Mouse (Mus musculus) stomach, postnatal 0 days (tissue): ENCODE measurements at regions not wholly inside any gene's neighbourhood (a gene's known extent, or its start where the extent isn't known, plus 50 kb on each side); places are given as distances from the start of the nearest gene placed in this dataset.

Experiments
- ATAC-seq: fragments of 200-750 bp; cut with Nextera tagmentation; 2 replicates; pipeline ENCODE4 v1.8.0; 2017; ENCODE audit not compliant: low FRiP score, low TSS enrichment
- DNase-seq: peaks from one replicate; pipeline ENCODE4 v3.0.0-alpha.2; 2016; ENCODE audit warnings: low spot score
- H3K27ac ChIP-seq: fragments of 300-500 bp; sonication (generic); replicated peaks from 2 replicates; pipeline ENCODE4 v1.5.1; 2014; ENCODE audit warnings: mild to moderate bottlenecking, control low read depth
- H3K27me3 ChIP-seq: fragments of 300-500 bp; sonication (generic); 2 replicates; pipeline ENCODE4 v1.6.1; 2014; ENCODE audit warnings: low read length; ENCODE audit not compliant: control insufficient read depth, insufficient read depth
- H3K36me3 ChIP-seq: fragments of 300-500 bp; sonication (generic); 2 replicates; pipeline ENCODE4 v1.6.1; 2014; ENCODE audit warnings: low read length, mixed read lengths; ENCODE audit not compliant: control insufficient read depth, insufficient read depth
- H3K4me1 ChIP-seq: fragments of 300-500 bp; sonication (generic); replicated peaks from 2 replicates; pipeline ENCODE4 v1.6.1; 2014; ENCODE audit warnings: antibody characterized with exemption; ENCODE audit not compliant: control insufficient read depth, insufficient read depth
- H3K4me2 ChIP-seq: fragments of 300-500 bp; sonication (generic); replicated peaks from 2 replicates; pipeline ENCODE4 v1.6.1; 2014; ENCODE audit warnings: low read depth, mild to moderate bottlenecking, control low read depth, moderate library complexity
- H3K4me3 ChIP-seq: fragments of 300-500 bp; sonication (generic); 2 replicates; pipeline ENCODE4 v1.5.1; 2014; ENCODE audit warnings: low read depth, low read length, control low read depth
- H3K9ac ChIP-seq: fragments of 300-500 bp; sonication (generic); 2 replicates; pipeline ENCODE4 v1.6.1; 2014; ENCODE audit warnings: mild to moderate bottlenecking, low read length, control low read depth, mixed read lengths
- H3K9me3 ChIP-seq: fragments of 300-500 bp; sonication (generic); 2 replicates; pipeline ENCODE4 v1.6.1; 2016; ENCODE audit warnings: low read length; ENCODE audit not compliant: control insufficient read depth
- CTCF ChIP-seq: IDR thresholded peaks from 2 replicates; pipeline ENCODE4 v1.5.1; 2016; ENCODE audit warnings: antibody characterized with exemption, low read depth, mild to moderate bottlenecking, moderate library complexity
- EP300 ChIP-seq: optimal IDR thresholded peaks from 2 replicates; pipeline ENCODE3; 2016; ENCODE audit warnings: antibody characterized with exemption
- WGBS: fragments of 180-500 bp; shearing (Covaris S2); extraction: QIAGEN DNeasy Blood & Tissue Kit; methylation state at CpG from one replicate; pipeline ENCODE4 v1.1.7; 2014; 5-methylcytosine and 5-hydroxymethylcytosine counted together

- Histone ChIP-seq H3K27ac (no peak overlapping the region), H3K27me3 (no peaks in the 10 kb centered on the region), H3K4me1 (no peaks in the 10 kb centered on the region), H3K36me3 (no peaks in the 10 kb centered on the region), H3K9ac (no peak overlapping the region), H3K4me2 (no peak overlapping the region), H3K9me3 (no peaks in the 10 kb centered on the region), H3K4me3 (no peak overlapping the region)
- no peak for ATAC-seq
- TF ChIP-seq EP300 (no peak), CTCF (no peak)
- DNase-seq = no peak
- WGBS = 8% methylated on average over 1 of the region's 1 CpGs
Observed at GRCm38 (mm10) chr4:7153835-7154234, 1085.0 kb downstream of the Car8 start.

GRCm38 (mm10) chr4:7145756-7146155, 1093.1 kb downstream of the Car8 start:
- WGBS = 48% methylated on average over 2 of the region's 2 CpGs
- H3K4me1 ChIP-seq = no peaks in the 10 kb centered on the region
- no peaks in the 10 kb centered on the region for H3K36me3 ChIP-seq
- no peaks in the 10 kb centered on the region for H3K9me3 ChIP-seq
- H3K9ac ChIP-seq = no peak overlapping the region
- ATAC-seq = no peak
- no peak overlapping the region for H3K4me3 ChIP-seq
- no peak for TF ChIP-seq EP300
- no peak for TF ChIP-seq CTCF
- H3K27me3 ChIP-seq = no peaks in the 10 kb centered on the region
- no peak overlapping the region for H3K27ac ChIP-seq
- no peak overlapping the region for H3K4me2 ChIP-seq
- no peak for DNase-seq

GRCm38 (mm10) chr4:7144215-7144614, 1094.6 kb downstream of the Car8 start:
- no peak for TF ChIP-seq EP300
- TF ChIP-seq CTCF = no peak
- H3K4me1 ChIP-seq = no peaks in the 10 kb centered on the region
- no peak overlapping the region for H3K9ac ChIP-seq
- no peaks in the 10 kb centered on the region for H3K27me3 ChIP-seq
- no peaks in the 10 kb centered on the region for H3K36me3 ChIP-seq
- no peaks in the 10 kb centered on the region for H3K9me3 ChIP-seq
- no peak overlapping the region for H3K27ac ChIP-seq
- no peak for DNase-seq
- no peak overlapping the region for H3K4me2 ChIP-seq
- ATAC-seq = peak; percentile 61; the same call in 1 of the 2 replicates
- no peak overlapping the region for H3K4me3 ChIP-seq

GRCm38 (mm10) chr4:7143676-7144075, 1095.2 kb downstream of the Car8 start:
- 61% methylated on average over 2 of the region's 2 CpGs for WGBS
- TF ChIP-seq CTCF (no peak), EP300 (no peak)
- Histone ChIP-seq H3K4me3 (no peak overlapping the region), H3K9me3 (no peaks in the 10 kb centered on the region), H3K4me2 (no peak overlapping the region), H3K9ac (no peak overlapping the region), H3K27me3 (no peaks in the 10 kb centered on the region), H3K4me1 (no peaks in the 10 kb centered on the region), H3K27ac (no peak overlapping the region), H3K36me3 (no peaks in the 10 kb centered on the region)
- DNase-seq (no peak), ATAC-seq (no peak)

- H3K4me3 ChIP-seq = no peak overlapping the region
- H3K4me1 ChIP-seq = no peaks in the 10 kb centered on the region
- H3K36me3 ChIP-seq = no peaks in the 10 kb centered on the region
- WGBS = 70% methylated on average over 6 of the region's 6 CpGs
- no peak for ATAC-seq
- H3K9ac ChIP-seq = no peak overlapping the region
- TF ChIP-seq EP300 (no peak), CTCF (no peak)
- no peak overlapping the region for H3K27ac ChIP-seq
- H3K9me3 ChIP-seq = no peaks in the 10 kb centered on the region
- H3K4me2 ChIP-seq = no peak overlapping the region
- DNase-seq = no peak
- no peaks in the 10 kb centered on the region for H3K27me3 ChIP-seq
Observed at GRCm38 (mm10) chr4:7142781-7143180, 1096.1 kb downstream of the Car8 start.

GRCm38 (mm10) chr4:7112159-7112558, 1126.7 kb downstream of the Car8 start:
- Histone ChIP-seq H3K27me3 (no peaks in the 10 kb centered on the region), H3K4me3 (no peak overlapping the region), H3K27ac (no peak overlapping the region), H3K9ac (no peak overlapping the region), H3K4me2 (no peak overlapping the region), H3K4me1 (no peaks in the 10 kb centered on the region), H3K36me3 (no peaks in the 10 kb centered on the region), H3K9me3 (no peaks in the 10 kb centered on the region)
- TF ChIP-seq EP300 (no peak), CTCF (no peak)
- 47% methylated on average over 4 of the region's 4 CpGs for WGBS
- ATAC-seq = no peak
- DNase-seq = no peak
